Mouse (Mus musculus): ENCODE measurements around the gene Gpc6.

Gpc6 gene

GRCm38 (mm10) chr14:117993845-117994244 is 1068.7 kb downstream of the Gpc6 start:
- DNase-seq (ENCODE audit: low spot score in 2 of 2), result no peak

- no peak for DNase-seq (ENCODE audit: low spot score in 2 of 2)
Observed at GRCm38 (mm10) chr14:118004434-118004833, 1079.3 kb downstream of the Gpc6 start.

- DNase-seq (ENCODE audit: low spot score in 2 of 2), result peak in 1 of 2 experiments; percentile 58
Observed at GRCm38 (mm10) chr14:118005697-118006096, 1080.6 kb downstream of the Gpc6 start.

GRCm38 (mm10) chr14:118009541-118009940 is 1084.4 kb downstream of the Gpc6 start:
- no peak for DNase-seq (ENCODE audit: low spot score in 2 of 2)

- no peak for DNase-seq (ENCODE audit: low spot score in 2 of 2)
Observed at GRCm38 (mm10) chr14:118013237-118013636, 1088.1 kb downstream of the Gpc6 start.

GRCm38 (mm10) chr14:118019314-118019713 is 1094.2 kb downstream of the Gpc6 start:
- DNase-seq (ENCODE audit: low spot score in 2 of 2), result no peak

- no peak for DNase-seq (ENCODE audit: low spot score in 2 of 2)
Observed at GRCm38 (mm10) chr14:118021867-118022543, 1096.9 kb downstream of the Gpc6 start.

Measured in cerebellum, postnatal 4 days (tissue).